Mouse (Mus musculus) stomach, embryonic 16.5 days (tissue): ENCODE measurements around the gene Pstpip1. TPM values are rescaled to one million over a fixed set of nuclear protein-coding genes. Genes with fewer than 3 reads are reported as not detected.

ENCODE experiments used
- ATAC-seq: fragments of 200-750 bp; cut with Nextera tagmentation; 2 replicates; pipeline ENCODE4 v1.8.0; 2017; ENCODE audit warnings: moderate number of reproducible peaks, moderate TSS enrichment; ENCODE audit not compliant: insufficient read depth, low FRiP score
- H3K27ac ChIP-seq: fragments of 300-500 bp; sonication (generic); 2 replicates; pipeline ENCODE4 v1.5.1; 2014; ENCODE audit warnings: low read length
- H3K27me3 ChIP-seq: fragments of 300-500 bp; sonication (generic); 2 replicates; pipeline ENCODE4 v1.6.1; 2014; ENCODE audit warnings: low read length, control low read depth, mixed read lengths; ENCODE audit not compliant: control insufficient read depth, insufficient read depth
- H3K36me3 ChIP-seq: fragments of 300-500 bp; sonication (generic); 2 replicates; pipeline ENCODE4 v1.6.1; 2014; ENCODE audit warnings: low read length; ENCODE audit not compliant: control insufficient read depth, insufficient read depth
- H3K4me1 ChIP-seq: fragments of 300-500 bp; sonication (generic); 2 replicates; pipeline ENCODE4 v1.6.1; 2014; ENCODE audit warnings: low read length, control low read depth, mixed read lengths; ENCODE audit not compliant: control insufficient read depth, insufficient read depth
- H3K4me2 ChIP-seq: fragments of 300-500 bp; sonication (generic); 2 replicates; pipeline ENCODE4 v1.6.1; 2014; ENCODE audit warnings: low read depth, low read length, mixed read lengths
- H3K4me3 ChIP-seq: fragments of 300-500 bp; sonication (generic); replicated peaks from 2 replicates; pipeline ENCODE4 v1.5.1; 2014; ENCODE audit warnings: mild to moderate bottlenecking, low read length
- H3K9ac ChIP-seq: fragments of 300-500 bp; sonication (generic); 2 replicates; pipeline ENCODE4 v1.6.1; 2014; ENCODE audit warnings: low read length
- H3K9me3 ChIP-seq: fragments of 300-500 bp; sonication (generic); replicated peaks from 2 replicates; pipeline ENCODE4 v1.6.1; 2016; ENCODE audit warnings: low read length, control low read depth; ENCODE audit not compliant: control insufficient read depth
- WGBS: fragments of 180-500 bp; shearing (Covaris S2); extraction: QIAGEN DNeasy Blood & Tissue Kit; methylation state at CpG from one replicate; pipeline ENCODE4 v1.1.7; 2014; 5-methylcytosine and 5-hydroxymethylcytosine counted together
- polyA plus RNA-seq: library from polyadenylated mRNA; unstranded; fragments of >200 nt; fragmentation: Nextera tagmentation; extraction: Ambion mirVana; gene quantifications from 2 replicates; pipeline ENCODE4 v1.2.1, GENCODE M21; 2015

Gene Pstpip1
- polyA plus RNA-seq, 1 experiment from 2014 or later = 2.4 TPM

GRCm38 (mm10) chr9:56154572-56154971 is 64.8 kb downstream of the Pstpip1 start:
- H3K9ac ChIP-seq = no peak overlapping the region
- H3K27ac ChIP-seq = no peak overlapping the region
- 91% methylated on average over 5 of the region's 5 CpGs for WGBS
- H3K9me3 ChIP-seq = no peaks in the 10 kb centered on the region
- no peaks in the 10 kb centered on the region for H3K27me3 ChIP-seq
- peaks cover 39% of the 10 kb centered on the region for H3K4me1 ChIP-seq
- no peak overlapping the region for H3K4me3 ChIP-seq
- no peak overlapping the region for H3K4me2 ChIP-seq
- H3K36me3 ChIP-seq = no peaks in the 10 kb centered on the region
- ATAC-seq = no peak

- no peak for ATAC-seq
- H3K9me3 ChIP-seq = no peaks in the 10 kb centered on the region
- no peaks in the 10 kb centered on the region for H3K27me3 ChIP-seq
- no peaks in the 10 kb centered on the region for H3K36me3 ChIP-seq
- WGBS = 47% methylated on average over 2 of the region's 2 CpGs
- H3K4me1 ChIP-seq = peaks cover 28% of the 10 kb centered on the region
- no peak overlapping the region for H3K4me3 ChIP-seq
- H3K27ac ChIP-seq = no peak overlapping the region
- H3K4me2 ChIP-seq = no peak overlapping the region
- H3K9ac ChIP-seq = no peak overlapping the region
Measured at GRCm38 (mm10) chr9:56158077-56158476, 68.3 kb downstream of the Pstpip1 start.

- Histone ChIP-seq H3K9me3 (no peaks in the 10 kb centered on the region), H3K36me3 (no peaks in the 10 kb centered on the region), H3K4me2 (peak overlapping the region; percentile 71), H3K4me3 (peak overlapping the region; percentile 98), H3K9ac (peak overlapping the region; percentile 36; the same call in 1 of the 2 replicates), H3K27ac (no peak overlapping the region), H3K27me3 (no peaks in the 10 kb centered on the region), H3K4me1 (peaks cover 26% of the 10 kb centered on the region)
- ATAC-seq = no peak
- 8% methylated on average over 2 of the region's 2 CpGs for WGBS
Measured at GRCm38 (mm10) chr9:56159456-56159855, 69.7 kb downstream of the Pstpip1 start.

- peak overlapping the region; percentile 98 for H3K4me3 ChIP-seq
- H3K36me3 ChIP-seq = no peaks in the 10 kb centered on the region
- peak overlapping the region; percentile 71 for H3K4me2 ChIP-seq
- under 1% methylated on average over 82 of the region's 82 CpGs for WGBS
- H3K9ac ChIP-seq = peak overlapping the region; percentile 97
- no peaks in the 10 kb centered on the region for H3K9me3 ChIP-seq
- peak; percentile 94 for ATAC-seq
- H3K27me3 ChIP-seq = no peaks in the 10 kb centered on the region
- H3K27ac ChIP-seq = peak overlapping the region; percentile 92
- H3K4me1 ChIP-seq = peaks cover 26% of the 10 kb centered on the region
Measured at GRCm38 (mm10) chr9:56160341-56161141, 70.8 kb downstream of the Pstpip1 start.

- no peak within 1 kb of the TSS for H3K4me2 ChIP-seq
- H3K4me1 ChIP-seq = 0 out of 2 replicates have a peak, but pooled peaks cover 6% of the 10 kb centered on the region
- no peak for ATAC-seq
- H3K4me3 ChIP-seq = no peak within 1 kb of the TSS
- H3K27me3 ChIP-seq = no peaks in the 10 kb centered on the region
- no peaks in the 10 kb centered on the region for H3K36me3 ChIP-seq
- no peak within 1 kb of the TSS; the same call in 1 of the 2 replicates for H3K9ac ChIP-seq
- H3K27ac ChIP-seq = no peak within 1 kb of the TSS
- 88% methylated on average over 6 of the region's 6 CpGs for WGBS
- H3K9me3 ChIP-seq = no peaks in the 10 kb centered on the region
Measured at GRCm38 (mm10) chr9:56165377-56165776, 75.6 kb downstream of the Pstpip1 start, which contains the start of gene Tspan3. TSS of gene Tspan3 (minus strand) at chr9:56165477.

- Histone ChIP-seq H3K4me1 (0 out of 2 replicates have a peak, but pooled peaks cover 6% of the 10 kb centered on the region), H3K27ac (no peak overlapping the region), H3K4me2 (no peak overlapping the region), H3K9ac (no peak overlapping the region), H3K4me3 (no peak overlapping the region), H3K9me3 (no peaks in the 10 kb centered on the region), H3K36me3 (no peaks in the 10 kb centered on the region), H3K27me3 (no peaks in the 10 kb centered on the region)
- ATAC-seq = no peak
- 39% methylated on average over 5 of the region's 5 CpGs for WGBS
Measured at GRCm38 (mm10) chr9:56166161-56166560, 76.4 kb downstream of the Pstpip1 start.

GRCm38 (mm10) chr9:56167690-56168089 is 77.9 kb downstream of the Pstpip1 start:
- H3K36me3 ChIP-seq = no peaks in the 10 kb centered on the region
- ATAC-seq = no peak
- H3K4me3 ChIP-seq = no peak overlapping the region
- 69% methylated on average over 6 of the region's 6 CpGs for WGBS
- no peak overlapping the region for H3K9ac ChIP-seq
- H3K27me3 ChIP-seq = no peaks in the 10 kb centered on the region
- H3K27ac ChIP-seq = no peak overlapping the region
- no peak overlapping the region for H3K4me2 ChIP-seq
- H3K9me3 ChIP-seq = no peaks in the 10 kb centered on the region
- H3K4me1 ChIP-seq = 0 out of 2 replicates have a peak, but pooled peaks cover 6% of the 10 kb centered on the region

- Histone ChIP-seq H3K4me3 (no peak overlapping the region), H3K36me3 (no peaks in the 10 kb centered on the region), H3K9ac (no peak overlapping the region), H3K27ac (no peak overlapping the region), H3K4me2 (no peak overlapping the region), H3K27me3 (no peaks in the 10 kb centered on the region), H3K9me3 (no peaks in the 10 kb centered on the region), H3K4me1 (no peaks in the 10 kb centered on the region)
- ATAC-seq = no peak
- 85% methylated on average over 3 of the region's 3 CpGs for WGBS
Measured at GRCm38 (mm10) chr9:56175316-56175715, 85.6 kb downstream of the Pstpip1 start.

GRCm38 (mm10) chr9:56177354-56177753 is 87.6 kb downstream of the Pstpip1 start:
- H3K4me3 ChIP-seq = no peak overlapping the region
- no peaks in the 10 kb centered on the region for H3K27me3 ChIP-seq
- H3K27ac ChIP-seq = no peak overlapping the region
- H3K9ac ChIP-seq = no peak overlapping the region
- no peaks in the 10 kb centered on the region for H3K9me3 ChIP-seq
- no peak for ATAC-seq
- H3K36me3 ChIP-seq = no peaks in the 10 kb centered on the region
- no peaks in the 10 kb centered on the region for H3K4me1 ChIP-seq
- 78% methylated on average over 4 of the region's 4 CpGs for WGBS
- H3K4me2 ChIP-seq = no peak overlapping the region
